Mouse (Mus musculus) layer of hippocampus, adult 9-11 months (tissue): Measurements from ENCODE around the gene Usp10.

Source experiments
- DNase-seq: peaks from one replicate; pipeline ENCODE4 v3.0.0; 2022

The Usp10 gene

GRCm38 (mm10) chr8:119964859-119965258, 54.7 kb downstream of the Usp10 start:
- DNase-seq, result no peak

GRCm38 (mm10) chr8:119967435-119967834, 57.3 kb downstream of the Usp10 start:
- DNase-seq, result no peak

GRCm38 (mm10) chr8:119970169-119970568, 60.0 kb downstream of the Usp10 start:
- no peak for DNase-seq

DNA sequence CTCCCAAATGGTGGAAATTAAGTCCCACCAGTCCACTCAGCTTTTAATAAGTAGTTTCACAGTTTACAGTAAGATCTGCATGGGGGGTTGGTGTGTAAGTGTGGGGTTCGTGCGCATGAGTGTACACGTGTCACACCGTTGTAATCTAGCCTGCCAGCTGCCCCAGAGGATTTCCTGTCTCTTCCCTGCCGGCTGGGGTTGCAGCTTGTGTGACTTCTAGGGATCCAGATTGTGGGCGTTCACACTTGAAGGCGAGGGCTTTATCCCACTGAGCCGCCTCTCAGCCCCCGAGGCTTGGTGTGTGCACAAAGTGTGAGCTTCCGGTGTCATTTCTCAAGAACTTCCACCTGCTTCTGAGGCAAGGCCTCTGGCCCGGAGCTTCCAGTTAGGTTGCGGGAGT, 62.4 kb downstream of the Usp10 start:
- no peak for DNase-seq

DNA sequence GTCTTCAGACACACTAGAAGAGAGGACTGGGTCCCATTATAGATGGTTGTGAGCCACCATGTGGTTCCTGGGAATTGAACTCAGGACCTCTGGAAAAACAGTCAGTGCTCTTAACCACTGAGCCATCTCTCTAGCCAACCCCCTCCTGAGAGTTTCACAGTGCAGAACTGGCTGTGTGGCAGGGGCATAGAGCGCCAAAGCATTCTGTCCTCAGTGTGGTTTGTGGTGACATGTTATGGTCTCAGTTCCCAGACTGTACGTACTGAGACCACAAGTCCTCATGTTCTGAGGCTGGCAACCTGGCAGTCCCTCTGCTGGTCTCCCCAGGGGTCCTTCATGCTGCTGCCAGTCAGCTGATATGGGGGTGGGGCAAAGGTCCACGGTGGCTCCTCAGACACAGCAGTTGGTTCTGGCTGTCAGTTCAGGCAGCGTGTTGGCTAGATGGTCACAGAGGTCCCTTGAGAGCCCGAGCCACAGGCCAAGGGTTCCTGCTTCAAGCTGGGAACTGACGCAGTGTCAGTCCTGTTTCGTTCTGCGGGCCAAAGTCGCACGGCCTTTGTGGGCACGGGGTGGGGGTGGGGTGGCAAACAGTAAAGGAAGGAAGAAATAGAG, 68.7 kb downstream of the Usp10 start:
- no peak for DNase-seq

GRCm38 (mm10) chr8:119981253-119981652, 71.1 kb downstream of the Usp10 start:
- DNase-seq, result no peak

DNA sequence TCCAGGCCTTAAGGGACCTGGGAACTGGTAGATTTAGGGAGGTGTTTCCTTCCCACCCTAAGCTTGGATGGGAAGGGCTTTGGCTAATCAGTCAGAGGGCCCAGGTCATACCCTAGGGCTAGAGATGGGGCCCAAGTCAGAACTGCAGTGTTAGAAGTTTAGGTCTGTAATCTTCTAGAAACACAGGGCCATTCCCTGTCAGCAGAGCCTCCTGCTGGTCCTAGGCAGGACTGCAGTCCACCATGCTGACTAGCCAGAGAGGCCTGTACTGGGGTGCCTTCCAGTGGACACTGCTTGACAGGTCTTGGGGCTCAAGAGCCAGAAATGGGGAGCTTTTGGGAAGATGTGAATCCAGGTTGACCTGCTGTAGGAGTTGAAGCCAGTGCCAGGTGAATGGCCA, 73.9 kb downstream of the Usp10 start:
- no peak for DNase-seq

DNA sequence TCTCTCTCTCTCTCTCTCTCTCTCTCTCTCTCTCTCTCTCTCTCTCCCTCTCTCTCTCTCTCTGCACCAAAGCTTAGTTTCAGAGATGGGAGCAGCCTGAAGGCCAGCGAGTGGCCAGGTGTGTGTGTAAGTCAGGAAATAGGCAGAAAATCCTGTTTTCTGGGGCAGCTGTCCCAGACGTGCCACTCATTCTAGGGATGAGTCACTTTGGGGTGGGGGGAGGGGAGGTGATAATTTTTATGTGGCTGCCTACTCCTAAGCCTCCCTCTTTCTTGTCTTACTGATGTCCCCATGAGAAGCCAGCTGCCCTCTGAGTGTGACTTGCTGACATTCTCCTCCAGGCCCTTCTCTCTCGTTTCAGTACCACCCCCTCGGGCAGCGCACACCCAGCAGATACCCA, 76.0 kb downstream of the Usp10 start:
- DNase-seq, result no peak

GRCm38 (mm10) chr8:119988087-119988486, 77.9 kb downstream of the Usp10 start:
- DNase-seq, result no peak

DNA sequence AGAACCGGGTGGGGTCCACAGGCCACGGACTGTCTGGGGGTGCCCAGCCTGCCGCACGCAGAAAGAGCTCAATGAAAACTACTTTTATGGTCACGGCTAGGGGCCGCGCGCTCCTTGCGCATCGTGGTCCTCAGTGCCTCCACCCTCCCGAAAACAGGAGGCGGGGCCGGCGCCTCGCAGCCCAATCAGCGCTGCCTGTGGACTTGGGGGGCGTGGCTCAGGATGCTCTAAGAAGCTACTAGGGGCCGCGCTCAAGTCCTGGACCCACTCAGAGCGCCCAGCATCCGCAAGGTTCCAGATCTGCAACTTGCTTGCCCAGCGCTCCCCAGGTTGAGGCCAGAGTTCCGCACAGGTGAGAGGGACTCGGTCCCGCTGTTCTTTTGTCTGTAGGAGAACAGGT, 82.1 kb downstream of the Usp10 start, which contains the start of gene Crispld2:
Gene Crispld2, plus strand, starts transcription at position 190 of the 400 bp plus-strand sequence.
- peak; percentile 19 for DNase-seq

- no peak for DNase-seq
Measured at GRCm38 (mm10) chr8:119994114-119994513, 84.0 kb downstream of the Usp10 start.

DNA sequence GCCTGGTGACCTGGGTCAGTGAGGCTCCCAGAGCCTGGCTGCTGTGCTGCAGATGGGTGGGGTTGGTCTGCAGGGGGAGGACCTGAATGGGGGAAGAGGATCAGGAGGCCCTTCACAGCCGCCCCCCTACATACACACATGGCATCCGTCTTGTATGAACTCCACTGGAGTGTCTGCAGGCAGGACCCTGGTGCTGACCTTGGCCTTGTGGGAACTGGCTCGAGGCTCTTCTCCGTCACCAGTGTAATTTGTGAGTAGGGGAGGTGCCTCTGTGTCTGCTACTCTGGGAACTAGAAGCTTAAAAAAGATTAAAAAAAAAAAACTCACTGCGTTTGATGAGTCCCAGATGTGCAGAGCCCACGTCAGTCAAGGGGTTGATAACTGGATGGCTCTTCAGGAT, 84.4 kb downstream of the Usp10 start:
- DNase-seq, result no peak

DNA sequence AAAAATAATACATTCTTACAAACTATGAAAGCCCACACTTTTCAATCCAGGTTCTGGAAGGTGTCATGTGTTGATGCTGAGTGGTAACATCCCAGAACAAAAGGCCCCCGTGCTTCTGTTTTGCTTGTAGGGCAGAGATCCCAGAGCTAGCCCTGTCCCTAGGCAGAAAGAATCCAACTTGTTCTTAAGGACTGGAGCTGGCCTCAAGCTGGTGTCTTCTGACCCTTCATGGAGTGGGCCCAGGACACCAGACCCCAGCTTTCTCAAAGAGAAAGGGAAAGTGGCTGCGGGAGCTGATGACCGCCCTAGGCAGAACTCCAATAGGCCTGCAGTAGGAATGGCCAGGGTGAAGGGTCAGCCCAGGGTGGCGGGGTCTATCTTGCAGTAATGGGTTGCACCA, 87.1 kb downstream of the Usp10 start:
- no peak for DNase-seq

GRCm38 (mm10) chr8:120000461-120000860, 90.3 kb downstream of the Usp10 start:
- DNase-seq, result no peak

DNA sequence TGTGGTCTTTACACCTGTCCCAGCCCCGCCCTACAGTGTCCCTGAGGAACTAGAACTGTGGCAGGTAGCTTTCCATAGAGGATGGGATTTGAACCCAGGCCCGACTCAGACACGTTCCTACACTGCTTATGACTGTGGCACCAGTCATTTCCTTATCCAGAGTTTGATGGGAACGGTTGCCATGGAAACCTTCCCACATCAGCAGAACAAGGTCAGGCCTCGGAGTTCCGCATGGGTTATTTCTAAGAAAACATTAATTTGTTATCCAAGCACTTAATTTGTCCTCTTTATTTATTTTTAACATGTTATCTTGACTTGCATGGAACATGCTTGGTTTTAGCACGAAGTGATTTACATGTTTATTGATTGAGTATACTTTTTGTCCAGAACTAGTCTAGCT, 91.6 kb downstream of the Usp10 start:
- no peak for DNase-seq

DNA sequence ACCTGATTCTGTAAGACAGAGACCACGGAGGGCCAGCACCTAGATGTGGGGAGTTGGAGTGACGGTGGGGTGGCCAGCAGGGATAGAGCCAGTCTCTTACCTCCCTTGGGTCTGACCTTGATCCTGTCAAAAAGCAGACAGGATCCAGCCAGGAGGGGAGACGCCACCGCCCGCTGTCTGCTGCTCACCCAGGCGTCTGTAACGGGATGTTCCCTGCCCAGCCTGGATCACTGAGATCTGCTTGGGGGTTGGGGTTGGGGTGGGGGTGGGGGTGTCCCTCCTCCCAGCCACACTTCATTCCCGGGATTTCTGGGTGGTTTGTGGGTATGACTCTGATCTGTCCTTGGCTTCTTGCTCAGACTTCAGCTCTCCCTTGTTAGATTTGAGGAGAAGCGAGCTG, 92.2 kb downstream of the Usp10 start:
- no peak for DNase-seq

DNA sequence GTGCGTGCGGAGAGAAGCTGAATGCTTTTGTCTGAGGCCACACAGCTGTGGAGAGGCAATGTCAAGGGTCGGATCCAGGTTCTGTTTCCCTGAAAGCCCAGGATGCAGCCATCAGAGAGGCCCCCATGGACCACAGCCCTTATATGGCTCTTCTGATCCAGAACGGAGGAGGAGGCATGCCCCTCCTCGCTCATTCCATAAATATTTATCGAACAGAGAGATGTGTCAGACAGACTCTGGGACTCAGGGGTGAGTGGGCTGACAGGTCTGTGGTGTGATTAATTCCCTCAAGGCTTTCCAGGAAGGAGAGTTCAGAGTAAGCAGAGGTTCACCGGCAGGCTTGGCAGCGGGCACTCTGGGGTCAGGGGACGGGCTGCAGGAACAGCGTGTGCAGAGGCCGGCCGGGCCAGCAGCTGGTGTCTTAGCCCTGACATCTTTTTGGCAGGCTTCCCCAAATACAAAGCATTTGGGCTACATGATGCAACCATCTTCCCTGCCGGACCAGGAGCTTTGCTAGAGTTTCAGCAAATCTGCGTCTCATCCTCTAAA, 94.1 kb downstream of the Usp10 start:
- DNase-seq, result no peak

GRCm38 (mm10) chr8:120004705-120005381, 94.7 kb downstream of the Usp10 start:
- no peak for DNase-seq

- no peak for DNase-seq
Measured at GRCm38 (mm10) chr8:120006645-120007160, 96.5 kb downstream of the Usp10 start.
